Mouse (Mus musculus) colon, adult 2 months (tissue): ENCODE results near the gene Ryr2. TPM values are rescaled to one million over a fixed set of nuclear protein-coding genes. Genes with fewer than 3 reads are reported as not detected.

Source experiments
- polyA plus RNA-seq: library from polyadenylated mRNA; depleted of rRNA; stranded (reverse); fragments of >200 nt; gene quantifications from 2 replicates; pipeline ENCODE4 v1.2.3, GENCODE M21; 2012; rRNA removed

The Ryr2 gene
- polyA plus RNA-seq: 0.85 and 0.89 TPM in 2 replicates

DNA sequence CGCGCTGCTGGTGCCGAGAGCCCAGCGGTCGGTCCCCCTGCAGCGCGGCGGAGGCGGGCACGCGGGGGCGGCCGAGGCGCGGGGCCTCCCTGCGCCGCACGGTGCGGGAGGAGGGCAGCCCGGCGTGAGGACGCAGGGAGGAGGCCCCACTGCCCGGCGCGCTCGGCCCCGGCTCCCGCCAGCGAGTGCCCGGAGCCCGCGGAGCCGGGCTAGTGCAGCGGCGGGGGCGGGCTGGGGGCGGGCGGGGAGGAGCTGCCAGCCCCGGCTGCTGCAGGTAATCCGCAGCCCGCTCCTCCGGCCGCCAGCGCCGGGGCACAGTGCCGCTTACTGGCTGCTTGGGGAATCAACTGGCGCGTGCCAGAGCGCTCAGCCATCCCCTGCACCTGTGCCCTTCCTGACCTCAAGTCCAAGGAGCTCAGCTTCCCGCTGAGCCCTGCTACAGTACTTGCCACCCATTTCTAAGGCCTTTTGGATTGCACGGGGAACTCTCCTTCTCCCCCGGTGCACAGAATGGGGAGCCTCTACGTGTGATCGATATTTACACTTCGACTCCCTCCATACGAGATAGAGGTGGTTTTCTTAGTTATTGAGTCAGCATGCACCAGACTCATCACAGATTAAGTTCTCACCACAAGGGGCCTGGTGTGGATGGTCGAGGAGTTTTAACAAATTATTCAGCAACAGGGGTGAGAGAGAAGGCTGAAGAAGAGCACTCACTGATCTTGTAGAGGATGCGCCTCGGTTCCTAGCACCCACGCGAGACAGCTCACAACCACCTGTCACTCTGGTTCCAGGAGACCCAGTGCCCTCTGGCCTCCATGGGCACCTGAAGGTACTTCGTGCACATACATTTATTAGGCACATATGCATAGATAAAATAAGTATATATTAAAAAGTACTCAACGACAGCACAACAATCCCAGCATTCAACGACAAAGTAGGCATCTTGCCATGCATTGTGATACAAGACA lies at the start of gene Ryr2:
Gene Ryr2, minus strand, starts transcription at position 284 of the 971 bp plus-strand sequence.

Other genes with a start within 250 kb of the Ryr2 start
- gene Mtr, start 151.2 kb upstream of the Ryr2 start, polyA plus RNA-seq: 2.4 and 2.7 TPM in 2 replicates
- gene Actn2, start 233.8 kb upstream of the Ryr2 start, polyA plus RNA-seq: 5.3 and 7.0 TPM in 2 replicates